Mouse (Mus musculus) stomach, embryonic 16.5 days (tissue): ENCODE results near the gene Ly6g6f. TPM values are rescaled to one million over a fixed set of nuclear protein-coding genes. Genes with fewer than 3 reads are reported as not detected.

Experiments used
- ATAC-seq: fragments of 200-750 bp; cut with Nextera tagmentation; 2 replicates; pipeline ENCODE4 v1.8.0; 2017; ENCODE audit warnings: moderate number of reproducible peaks, moderate TSS enrichment; ENCODE audit not compliant: insufficient read depth, low FRiP score
- H3K27ac ChIP-seq: fragments of 300-500 bp; sonication (generic); 2 replicates; pipeline ENCODE4 v1.5.1; 2014; ENCODE audit warnings: low read length
- H3K27me3 ChIP-seq: fragments of 300-500 bp; sonication (generic); 2 replicates; pipeline ENCODE4 v1.6.1; 2014; ENCODE audit warnings: low read length, control low read depth, mixed read lengths; ENCODE audit not compliant: control insufficient read depth, insufficient read depth
- H3K36me3 ChIP-seq: fragments of 300-500 bp; sonication (generic); 2 replicates; pipeline ENCODE4 v1.6.1; 2014; ENCODE audit warnings: low read length; ENCODE audit not compliant: control insufficient read depth, insufficient read depth
- H3K4me1 ChIP-seq: fragments of 300-500 bp; sonication (generic); 2 replicates; pipeline ENCODE4 v1.6.1; 2014; ENCODE audit warnings: low read length, control low read depth, mixed read lengths; ENCODE audit not compliant: control insufficient read depth, insufficient read depth
- H3K4me2 ChIP-seq: fragments of 300-500 bp; sonication (generic); 2 replicates; pipeline ENCODE4 v1.6.1; 2014; ENCODE audit warnings: low read depth, low read length, mixed read lengths
- H3K4me3 ChIP-seq: fragments of 300-500 bp; sonication (generic); replicated peaks from 2 replicates; pipeline ENCODE4 v1.5.1; 2014; ENCODE audit warnings: mild to moderate bottlenecking, low read length
- H3K9ac ChIP-seq: fragments of 300-500 bp; sonication (generic); 2 replicates; pipeline ENCODE4 v1.6.1; 2014; ENCODE audit warnings: low read length
- H3K9me3 ChIP-seq: fragments of 300-500 bp; sonication (generic); replicated peaks from 2 replicates; pipeline ENCODE4 v1.6.1; 2016; ENCODE audit warnings: low read length, control low read depth; ENCODE audit not compliant: control insufficient read depth
- WGBS: fragments of 180-500 bp; shearing (Covaris S2); extraction: QIAGEN DNeasy Blood & Tissue Kit; methylation state at CpG from one replicate; pipeline ENCODE4 v1.1.7; 2014; 5-methylcytosine and 5-hydroxymethylcytosine counted together
- polyA plus RNA-seq: library from polyadenylated mRNA; unstranded; fragments of >200 nt; fragmentation: Nextera tagmentation; extraction: Ambion mirVana; gene quantifications from 2 replicates; pipeline ENCODE4 v1.2.1, GENCODE M21; 2015

Ly6g6f gene
- polyA plus RNA-seq, 1 experiment from 2014 or later: 0.54 TPM

DNA sequence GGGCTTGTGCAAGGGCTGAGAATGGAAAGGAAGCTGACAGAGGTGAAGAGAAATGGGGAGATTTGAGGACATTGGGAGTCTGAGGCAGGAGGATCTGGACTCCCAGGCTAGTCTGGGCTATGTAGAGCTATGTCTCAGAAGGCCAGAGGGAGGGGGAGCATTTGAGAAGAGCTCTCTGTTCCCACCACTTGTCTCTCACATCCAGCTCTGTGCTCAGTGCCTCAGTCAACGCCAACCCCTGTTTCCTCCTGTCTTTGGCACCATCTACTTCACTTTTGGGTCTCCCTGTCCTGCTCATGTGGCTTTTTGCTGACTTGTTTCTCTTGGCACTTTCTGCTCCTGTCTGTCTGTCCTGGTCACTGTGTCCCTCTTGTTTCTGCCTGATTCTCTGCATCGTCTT lies 8.1 kb downstream of the Ly6g6f start:
- H3K4me1 ChIP-seq: peaks cover 10% of the 10 kb centered on the region
- peak overlapping the region; percentile 69 for H3K9ac ChIP-seq
- H3K4me3 ChIP-seq: peak overlapping the region; percentile 39
- peak overlapping the region; percentile 60 for H3K27ac ChIP-seq
- H3K27me3 ChIP-seq: no peaks in the 10 kb centered on the region
- peak overlapping the region; percentile 37 for H3K4me2 ChIP-seq
- H3K9me3 ChIP-seq: no peaks in the 10 kb centered on the region
- H3K36me3 ChIP-seq: no peaks in the 10 kb centered on the region
- no peak; the same call in 1 of the 2 replicates for ATAC-seq
- WGBS: 55% methylated on average over 2 of the region's 2 CpGs

DNA sequence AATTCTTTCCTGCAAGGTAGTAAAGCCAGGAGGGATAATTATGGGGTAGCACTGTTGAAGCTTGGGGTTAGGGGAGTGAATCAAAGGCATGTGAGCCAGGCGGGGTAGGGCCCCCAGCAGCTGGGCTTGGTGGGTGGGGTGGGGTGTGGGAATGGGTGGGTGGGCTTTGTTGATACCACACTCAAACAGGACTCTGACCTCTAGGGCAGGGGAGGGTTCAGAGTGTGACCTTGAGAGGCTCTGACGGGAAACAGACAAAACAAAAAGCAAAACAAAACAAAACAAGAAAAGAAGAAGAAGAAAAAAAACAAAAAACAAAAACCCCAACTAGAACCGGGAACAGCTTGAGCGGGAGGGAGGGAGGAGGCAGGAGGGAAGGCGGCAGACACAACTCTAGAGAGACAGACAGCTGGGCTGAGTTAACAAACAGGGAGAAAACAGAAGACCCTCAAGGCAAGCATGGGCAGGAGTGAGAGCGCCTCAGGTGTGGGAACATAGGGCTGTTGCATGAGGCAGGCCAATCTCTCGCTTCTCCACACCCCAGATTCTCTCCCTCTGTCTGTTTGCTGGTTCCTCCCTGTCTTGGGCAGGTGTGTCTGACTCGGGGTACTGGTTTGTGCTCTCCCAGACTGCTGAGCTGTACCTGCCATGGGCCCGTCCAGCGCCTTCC lies 8.8 kb downstream of the Ly6g6f start, which contains the start of gene Ly6g6e:
Gene Ly6g6e, plus strand, starts transcription at position 396 of the 670 bp plus-strand sequence.
- peak within 1 kb of the TSS; percentile 39 for H3K4me3 ChIP-seq
- peak within 1 kb of the TSS; percentile 60 for H3K27ac ChIP-seq
- H3K9ac ChIP-seq: peak within 1 kb of the TSS; percentile 69
- H3K36me3 ChIP-seq: no peaks in the 10 kb centered on the region
- peaks cover 10% of the 10 kb centered on the region for H3K4me1 ChIP-seq
- peak within 1 kb of the TSS; percentile 40 for H3K4me2 ChIP-seq
- no peaks in the 10 kb centered on the region for H3K9me3 ChIP-seq
- whole genome bisulfite sequencing: 30% methylated on average over 10 of the region's 10 CpGs
- H3K27me3 ChIP-seq: no peaks in the 10 kb centered on the region
- ATAC-seq: 0 out of 2 replicates have a peak, but pooled peaks have one; percentile 16

DNA sequence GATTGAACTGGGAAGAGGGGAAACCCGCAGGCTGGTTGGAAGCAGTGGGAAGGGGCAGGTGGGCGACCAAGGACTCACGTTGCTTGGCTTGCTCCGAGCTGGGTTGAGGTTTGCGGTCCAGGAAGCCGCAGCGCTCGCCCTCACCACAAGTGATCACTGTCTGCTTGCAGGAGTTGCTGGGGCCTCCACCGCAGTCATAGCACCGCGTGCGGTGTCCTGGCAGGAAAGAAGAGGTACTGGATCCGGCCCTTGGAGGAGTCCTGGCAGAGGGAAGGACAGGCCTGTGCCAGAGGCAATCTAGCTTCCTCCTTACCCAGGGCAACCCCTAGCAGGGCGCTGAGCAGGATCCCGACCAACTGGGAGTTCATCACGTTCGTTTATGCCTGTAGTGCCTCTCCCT lies 11.3 kb downstream of the Ly6g6f start:
- Histone ChIP-seq H3K4me3 (no peak overlapping the region), H3K36me3 (no peaks in the 10 kb centered on the region), H3K9me3 (no peaks in the 10 kb centered on the region), H3K27me3 (no peaks in the 10 kb centered on the region), H3K4me1 (peaks cover 8% of the 10 kb centered on the region; the same call in 1 of the 2 replicates), H3K4me2 (no peak overlapping the region), H3K27ac (no peak overlapping the region), H3K9ac (peak overlapping the region; percentile 35; the same call in 1 of the 2 replicates)
- WGBS: 49% methylated on average over 17 of the region's 17 CpGs
- no peak for ATAC-seq

DNA sequence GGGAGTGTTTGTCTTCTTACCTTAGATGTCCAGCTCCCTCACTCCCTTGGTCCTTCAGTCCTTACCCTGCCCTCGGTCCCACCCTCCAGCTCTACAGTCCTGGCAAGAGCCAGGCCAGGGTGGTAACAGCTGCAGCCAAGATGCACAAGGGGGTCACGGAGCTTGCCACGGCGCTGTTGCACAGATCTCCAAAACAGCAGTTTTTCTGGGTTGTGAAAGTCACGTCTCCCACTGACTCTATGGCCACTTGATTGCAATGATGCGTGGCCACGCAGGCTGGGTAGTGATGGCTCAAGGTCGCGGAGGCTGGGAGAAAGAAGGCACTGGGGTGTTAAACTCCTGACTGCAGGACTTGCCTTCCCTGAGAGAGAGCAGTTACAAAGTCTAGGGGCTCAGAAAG lies 14.0 kb downstream of the Ly6g6f start:
- 76% methylated on average over 9 of the region's 9 CpGs for WGBS
- no peak for ATAC-seq
- Histone ChIP-seq H3K4me1 (peaks cover 12% of the 10 kb centered on the region), H3K27me3 (no peaks in the 10 kb centered on the region), H3K9me3 (no peaks in the 10 kb centered on the region), H3K4me3 (no peak overlapping the region), H3K27ac (no peak overlapping the region), H3K36me3 (no peaks in the 10 kb centered on the region), H3K4me2 (no peak overlapping the region), H3K9ac (no peak overlapping the region)

DNA sequence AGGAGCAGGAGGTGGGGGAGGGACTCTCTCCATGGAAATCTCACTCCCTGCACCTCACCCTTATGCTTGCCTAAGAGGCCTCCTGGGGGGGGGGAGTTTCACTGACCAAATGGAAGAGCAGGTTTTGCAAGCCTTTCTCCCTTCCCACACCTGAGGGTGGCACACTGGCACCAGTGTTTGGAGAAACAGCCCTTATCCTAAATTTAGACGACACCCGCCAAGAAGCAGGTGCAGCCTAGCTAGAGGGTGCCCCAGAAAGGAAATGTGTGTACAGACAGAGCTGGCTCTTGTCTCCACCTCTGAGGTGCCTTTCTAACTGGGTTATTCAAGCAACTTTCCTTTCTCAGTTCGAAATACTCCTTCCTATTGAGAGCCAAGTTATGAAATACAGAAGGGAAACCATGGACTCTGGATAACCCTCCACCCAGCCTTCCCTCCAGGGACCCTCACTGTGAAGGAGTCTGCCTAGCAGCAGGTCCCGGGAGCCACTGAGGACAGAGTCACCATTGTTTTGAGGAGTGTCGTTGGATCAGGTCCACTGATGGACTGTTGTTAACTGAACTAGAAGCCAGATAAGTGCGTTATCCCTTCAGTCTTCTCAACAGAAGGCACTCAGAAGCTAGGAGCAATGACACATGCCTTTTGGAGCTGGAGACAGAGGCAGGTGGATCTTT lies 14.7 kb downstream of the Ly6g6f start:
- 41% methylated on average over 6 of the region's 6 CpGs for WGBS
- H3K36me3 ChIP-seq: no peaks in the 10 kb centered on the region
- H3K4me3 ChIP-seq: no peak overlapping the region
- no peaks in the 10 kb centered on the region for H3K9me3 ChIP-seq
- H3K4me1 ChIP-seq: peaks cover 10% of the 10 kb centered on the region
- no peak overlapping the region for H3K4me2 ChIP-seq
- H3K27ac ChIP-seq: peak overlapping the region; percentile 76
- H3K27me3 ChIP-seq: no peaks in the 10 kb centered on the region
- no peak overlapping the region for H3K9ac ChIP-seq
- peak; percentile 44 for ATAC-seq

DNA sequence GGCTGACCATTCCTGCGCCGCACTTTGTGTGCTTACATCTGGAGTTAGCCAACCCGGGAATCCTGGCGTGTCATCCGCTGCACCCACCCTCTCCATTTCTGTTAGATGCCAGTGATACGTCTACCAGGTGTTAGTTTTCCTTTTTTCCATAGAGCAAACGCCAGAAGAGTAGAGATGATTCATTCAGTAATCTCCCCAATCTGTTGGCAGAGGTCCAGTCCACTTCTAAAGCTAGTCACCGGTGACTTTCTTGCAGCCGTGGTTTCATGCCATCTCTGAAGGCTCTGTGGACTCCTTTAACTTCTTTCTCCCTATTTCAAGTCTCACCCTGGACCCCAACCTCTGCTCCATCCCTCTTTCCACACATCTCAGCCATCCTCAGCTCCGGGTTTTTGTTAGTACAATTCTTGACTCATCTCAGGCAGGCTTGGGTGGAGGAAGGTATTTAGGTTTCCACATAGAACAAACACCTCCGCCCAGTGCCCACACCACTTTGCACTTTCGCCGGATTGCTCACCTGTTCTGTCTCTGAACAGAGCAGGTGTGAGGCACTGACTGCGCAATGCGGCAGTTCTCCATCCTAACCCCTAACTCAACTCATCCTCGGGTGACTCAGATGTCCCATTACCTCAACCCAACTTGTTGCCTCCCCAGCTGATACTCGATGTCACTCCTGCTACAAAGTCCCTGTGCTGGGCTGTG lies 17.0 kb downstream of the Ly6g6f start:
- no peak overlapping the region; the same call in 1 of the 2 replicates for H3K9ac ChIP-seq
- H3K9me3 ChIP-seq: no peaks in the 10 kb centered on the region
- H3K4me1 ChIP-seq: peaks cover 32% of the 10 kb centered on the region
- H3K36me3 ChIP-seq: no peaks in the 10 kb centered on the region
- no peak overlapping the region for H3K4me2 ChIP-seq
- no peaks in the 10 kb centered on the region for H3K27me3 ChIP-seq
- peak overlapping the region; percentile 60 for H3K27ac ChIP-seq
- no peak overlapping the region for H3K4me3 ChIP-seq
- 67% methylated on average over 17 of the region's 17 CpGs for WGBS
- ATAC-seq: no peak

DNA sequence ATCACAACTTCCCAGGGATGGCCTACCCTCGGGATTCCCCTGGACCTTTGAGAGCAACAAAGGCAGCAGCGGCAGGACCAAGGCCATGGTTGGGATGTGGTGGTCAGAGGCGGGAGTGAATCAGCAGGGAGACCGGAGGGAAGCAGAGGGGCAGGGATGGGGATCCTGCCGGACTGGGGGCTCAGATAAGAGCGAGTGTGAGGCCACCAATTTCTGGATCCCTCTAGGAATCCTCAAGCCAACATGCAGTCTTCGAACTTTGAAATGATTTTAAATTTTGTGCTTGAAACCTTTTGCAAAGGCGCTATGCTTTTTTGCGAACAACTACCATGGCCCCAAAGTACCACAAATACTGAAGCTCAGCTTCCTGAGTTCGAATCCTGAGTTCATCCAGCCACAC lies 19.3 kb downstream of the Ly6g6f start, which contains the start of gene Mpig6b:
Gene Mpig6b, minus strand, starts transcription at position 101 of the 400 bp plus-strand sequence.
- Histone ChIP-seq H3K27ac (peak within 1 kb of the TSS; percentile 95), H3K4me2 (peak within 1 kb of the TSS; percentile 71), H3K4me1 (peaks cover 38% of the 10 kb centered on the region), H3K9me3 (no peaks in the 10 kb centered on the region), H3K36me3 (peaks cover 8% of the 10 kb centered on the region), H3K4me3 (peak within 1 kb of the TSS; percentile 47), H3K27me3 (no peaks in the 10 kb centered on the region), H3K9ac (peak within 1 kb of the TSS; percentile 65)
- no peak for ATAC-seq
- WGBS: 54% methylated on average over 10 of the region's 10 CpGs

DNA sequence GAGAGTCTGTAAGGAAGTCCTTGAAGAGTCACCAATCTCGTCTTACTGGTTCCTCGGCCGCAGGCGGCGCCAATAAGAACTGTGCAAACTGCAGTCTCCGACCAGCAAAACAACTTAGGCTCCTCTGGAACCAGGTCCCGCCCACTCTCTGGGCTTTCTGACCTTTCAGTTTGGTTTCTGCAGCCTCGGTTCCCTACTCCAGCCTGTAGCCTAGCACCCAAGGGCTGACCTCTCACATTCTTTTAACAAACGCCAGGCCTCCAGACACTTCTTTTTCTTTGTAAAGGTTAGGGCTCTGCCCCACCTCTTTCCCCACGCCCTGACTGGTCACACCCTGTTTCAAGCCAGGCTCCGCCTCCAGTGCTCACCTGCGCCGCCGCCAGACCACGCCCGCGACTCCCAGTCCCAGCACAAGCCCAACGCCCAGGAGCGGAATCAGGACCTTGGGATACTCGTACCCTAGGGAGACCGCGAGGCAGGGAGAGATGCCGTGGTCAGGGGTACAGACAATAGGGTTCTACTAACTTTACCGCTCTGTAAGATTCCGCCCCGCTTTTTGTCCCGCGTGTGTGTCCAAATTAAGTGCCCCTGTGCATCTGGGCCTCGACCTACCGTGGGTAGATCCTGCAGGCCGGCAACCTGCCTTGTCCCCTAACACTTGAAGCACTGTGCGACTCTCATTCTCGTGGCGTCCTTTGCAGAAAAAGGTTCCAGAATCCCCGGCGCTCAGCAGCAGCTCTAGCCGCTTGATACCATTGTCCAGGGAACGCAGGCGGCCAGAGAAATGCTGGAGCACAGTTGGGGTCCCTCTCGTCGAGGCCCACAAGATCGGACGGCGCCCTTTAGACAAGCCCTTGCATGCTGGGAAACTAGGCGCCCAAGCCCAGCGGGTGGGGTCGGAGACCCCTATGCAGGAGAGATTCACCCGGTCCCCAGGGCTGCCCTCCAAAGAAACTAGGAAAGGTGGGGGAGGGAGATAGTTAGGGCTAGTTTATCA lies 20.2 kb downstream of the Ly6g6f start, which contains the start of gene Ly6g6c:
Gene Ly6g6c, plus strand, starts transcription at position 438 of the 997 bp plus-strand sequence.
- Histone ChIP-seq H3K4me2 (peak within 1 kb of the TSS; percentile 71), H3K36me3 (peaks cover 8% of the 10 kb centered on the region), H3K27me3 (no peaks in the 10 kb centered on the region), H3K9me3 (no peaks in the 10 kb centered on the region), H3K4me1 (peaks cover 46% of the 10 kb centered on the region), H3K27ac (peak within 1 kb of the TSS; percentile 95), H3K4me3 (peak within 1 kb of the TSS; percentile 47), H3K9ac (peak within 1 kb of the TSS; percentile 65)
- 3% methylated on average over 48 of the region's 48 CpGs for WGBS
- ATAC-seq: peak; percentile 82
